Mouse (Mus musculus) monocyte, adult 5-6 weeks (primary cell): ENCODE data around the gene Fndc3a. TPM values are rescaled to one million over a fixed set of nuclear protein-coding genes. Genes with fewer than 3 reads are reported as not detected.

Experiments
- ATAC-seq: fragments of 153-309, 156-312 bp; replicated peaks from 2 replicates; pipeline ENCODE4 v1.8.0; 2017; ENCODE audit warnings: mild to moderate bottlenecking; ENCODE audit not compliant: low TSS enrichment, insufficient number of reproducible peaks, severe bottlenecking, poor library complexity, low FRiP score
- total RNA-seq: library from RNA; stranded (forward); fragments of 200-1000, 200-491, 200-594 nt; gene quantifications from 3 replicates; pipeline ENCODE4 v1.2.3, GENCODE M21; 2017

The Fndc3a gene
- total RNA-seq, result 86.5 to 152 TPM (median 126 TPM) in 3 replicates

DNA sequence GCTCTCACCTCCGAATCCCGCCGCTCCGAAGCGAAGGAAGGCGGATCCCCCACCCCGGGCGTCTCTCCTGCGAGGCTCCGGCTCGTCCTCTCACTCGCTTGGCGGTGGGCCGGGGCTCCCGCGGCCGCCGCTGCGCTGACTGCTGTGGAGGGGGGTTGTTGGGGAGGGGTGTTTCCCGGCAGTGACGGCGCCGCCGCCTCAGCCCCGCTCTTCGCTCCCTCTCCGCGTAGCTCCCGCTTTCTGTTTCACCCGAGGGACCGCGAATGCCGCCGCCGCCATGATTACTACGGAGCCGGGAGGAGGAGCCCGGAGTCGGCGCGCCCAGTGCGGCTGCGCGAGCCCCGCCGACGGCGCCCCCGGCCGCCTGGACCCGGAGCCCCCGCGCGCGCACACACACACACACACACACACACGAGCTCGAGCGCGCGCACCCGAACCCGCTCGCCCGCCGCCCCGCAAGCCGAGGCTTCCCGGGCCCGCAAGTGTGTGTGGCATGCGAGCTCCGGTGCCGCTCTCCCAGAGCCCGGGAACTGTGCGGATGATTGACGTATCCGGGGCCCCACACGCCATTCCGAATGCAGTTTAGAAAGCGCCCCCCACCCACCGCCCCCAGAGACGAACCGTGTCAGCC, at the start of gene Fndc3a:
Gene Fndc3a (minus strand): TSS at position 294 of the 631 bp plus-strand sequence.
- peak; percentile 68 for ATAC-seq

DNA sequence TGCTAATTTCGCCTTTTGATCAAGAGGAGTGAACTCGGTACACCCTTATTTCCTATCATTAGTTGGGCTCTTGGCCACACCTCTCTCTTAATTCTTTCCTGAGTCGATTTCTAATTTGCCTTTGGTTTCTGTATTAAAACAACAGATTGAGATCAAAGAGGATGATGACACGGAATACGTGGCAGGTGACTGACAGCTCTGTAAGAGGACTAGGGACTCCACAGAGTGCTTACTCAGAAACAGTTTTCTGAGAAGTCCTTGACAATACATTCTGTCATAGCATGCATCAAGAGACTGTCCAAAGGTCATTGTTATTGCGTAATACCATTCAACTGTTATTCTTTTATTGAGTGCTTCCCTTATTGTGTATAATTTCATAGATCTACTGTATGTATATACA, 43.1 kb upstream of the Fndc3a start:
- no peak for ATAC-seq

DNA sequence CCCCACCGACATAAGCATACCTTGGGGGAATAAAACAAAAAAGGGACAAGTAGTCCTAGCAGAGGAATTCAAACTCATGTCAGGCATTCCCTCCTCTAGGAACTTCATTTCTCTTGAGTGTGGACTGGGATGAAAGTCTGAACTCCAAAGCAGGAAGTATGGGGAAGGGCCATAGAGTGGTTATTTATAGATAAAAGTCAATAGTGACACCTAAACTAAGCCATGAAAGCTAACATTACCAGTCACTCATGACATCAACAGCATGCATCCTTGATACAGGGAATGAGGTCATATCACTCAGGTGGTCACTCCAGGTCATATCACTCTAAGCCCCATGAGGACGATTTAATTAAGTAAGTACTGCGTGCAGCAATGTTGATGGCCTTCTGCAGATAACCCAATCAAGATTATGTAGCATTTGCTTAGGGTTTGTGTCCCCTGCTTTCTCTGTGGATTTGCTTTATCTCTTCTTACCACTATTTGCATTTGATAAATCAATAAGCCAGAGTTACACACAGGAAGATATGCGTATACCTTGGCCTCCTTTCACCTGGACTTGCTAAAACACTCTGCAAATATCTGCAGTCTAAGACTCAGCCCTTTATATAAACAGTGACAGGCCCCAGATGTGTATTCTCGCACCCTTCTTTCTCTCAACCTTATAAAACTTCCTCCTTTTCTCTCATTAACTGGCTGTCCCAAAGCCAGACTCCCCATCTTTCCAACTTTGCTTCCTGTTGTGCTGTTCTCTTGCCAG, 40.8 kb upstream of the Fndc3a start:
- ATAC-seq, result no peak

DNA sequence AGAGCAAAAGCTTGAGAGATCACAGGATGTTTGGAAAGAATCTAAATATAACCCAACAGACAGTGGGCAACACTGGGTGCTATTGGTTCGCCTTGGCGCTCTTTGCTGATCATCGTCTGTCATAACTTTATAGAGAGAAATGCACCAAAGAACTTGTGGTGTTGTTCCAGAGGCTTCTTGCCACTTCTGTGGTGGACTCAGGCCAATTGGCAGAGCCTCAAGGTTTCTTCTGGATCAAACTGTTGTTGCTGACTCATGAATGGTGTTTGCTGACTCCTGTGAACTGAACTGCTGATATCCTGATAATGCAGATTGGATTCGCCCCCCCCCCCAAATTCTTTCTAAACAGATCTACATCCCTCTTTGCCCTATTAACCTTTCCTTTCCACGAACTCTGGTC, 38.5 kb upstream of the Fndc3a start:
- no peak for ATAC-seq

DNA sequence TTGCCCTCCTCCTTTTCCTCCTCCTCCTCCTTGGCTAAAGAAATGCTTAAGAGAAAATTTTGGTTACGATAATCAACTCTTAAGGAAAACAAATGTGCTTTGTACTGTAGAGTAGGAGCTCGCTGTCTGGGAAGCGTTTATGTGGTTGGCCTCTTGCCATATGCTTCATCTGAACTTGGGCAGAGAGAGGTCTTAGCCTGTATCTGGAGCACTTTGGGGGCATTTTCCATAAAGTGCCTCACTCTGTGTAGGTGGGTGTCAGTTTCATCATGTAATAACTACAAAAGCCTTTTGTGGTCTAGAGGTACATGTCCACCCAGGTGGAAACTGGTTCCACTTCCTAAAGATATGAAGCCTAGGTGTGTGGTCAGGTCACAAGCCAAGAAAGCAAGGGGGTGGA, 31.9 kb upstream of the Fndc3a start:
- ATAC-seq, result no peak

DNA sequence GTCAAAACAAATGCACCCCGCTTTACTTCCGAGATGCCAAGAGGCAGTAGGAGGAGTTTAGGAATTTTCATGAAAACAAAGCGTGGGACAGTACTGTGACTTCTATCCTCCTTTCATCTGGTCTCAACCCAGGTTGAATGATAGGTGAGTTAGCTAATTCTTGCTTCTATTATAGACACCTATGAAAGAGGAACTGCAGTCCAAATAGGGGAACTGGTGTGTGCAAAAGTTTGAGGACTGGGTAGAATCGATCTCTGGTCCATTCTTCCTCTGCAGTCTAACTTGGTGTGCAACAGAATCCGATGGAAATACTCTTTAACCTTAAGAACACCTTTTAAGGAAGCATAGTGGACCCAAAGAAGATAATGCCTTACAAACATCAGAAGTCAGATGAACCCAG, 30.5 kb upstream of the Fndc3a start:
- ATAC-seq, result 0 out of 2 replicates have a peak, but pooled peaks have one; percentile 56

DNA sequence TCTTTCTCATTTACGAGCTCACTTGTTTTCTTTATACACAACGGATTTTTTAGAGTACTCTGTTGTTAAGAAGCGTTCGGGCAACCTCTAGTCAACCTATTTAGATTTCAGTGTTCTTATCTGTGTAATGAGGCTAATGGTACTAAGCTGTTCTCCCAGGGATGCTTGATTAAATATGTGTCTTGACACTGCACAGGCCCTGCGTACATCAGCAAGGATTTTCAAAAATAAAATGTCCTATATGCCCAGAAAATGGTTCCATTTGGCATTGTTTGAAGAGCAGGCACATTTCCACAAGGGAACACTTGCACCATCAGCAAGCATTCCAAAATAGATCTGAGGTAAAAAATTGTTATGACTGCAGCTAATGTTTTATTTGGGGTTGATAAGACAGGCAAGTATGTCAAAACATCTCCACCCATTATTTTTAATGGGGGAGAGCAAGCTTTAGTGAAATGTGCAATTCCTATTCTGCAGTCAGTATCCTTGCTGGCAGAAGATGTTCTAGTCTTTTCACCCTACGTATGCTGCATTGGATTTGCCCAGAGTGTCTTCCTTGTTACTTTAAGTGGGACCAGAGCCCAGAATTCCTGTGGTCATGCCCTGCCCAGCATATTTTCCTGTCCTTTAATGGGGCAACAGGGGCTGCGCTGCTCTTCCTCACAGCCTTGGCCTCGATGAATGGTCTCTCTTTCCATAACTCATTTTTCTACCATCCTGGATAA, 29.8 kb upstream of the Fndc3a start:
- ATAC-seq, result no peak

DNA sequence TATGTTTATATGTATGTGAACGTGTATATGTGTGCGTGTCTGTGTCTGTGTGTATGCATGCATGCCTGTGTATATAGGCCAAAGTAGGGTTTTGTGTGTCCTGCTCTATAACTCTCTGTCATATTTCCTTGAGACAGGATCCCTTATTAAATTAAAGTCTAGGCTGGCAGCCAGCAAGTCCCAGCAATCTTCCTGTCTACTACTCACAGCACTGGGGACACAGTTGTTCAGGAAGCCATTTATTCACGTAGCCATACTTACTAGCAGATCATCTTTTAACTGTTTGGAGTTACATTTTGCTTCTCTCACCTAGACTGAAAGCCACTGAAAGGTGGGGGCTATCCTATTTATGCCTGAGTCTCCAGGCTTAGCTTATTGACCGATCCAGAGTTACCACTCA, 29.0 kb upstream of the Fndc3a start:
- ATAC-seq, result no peak

DNA sequence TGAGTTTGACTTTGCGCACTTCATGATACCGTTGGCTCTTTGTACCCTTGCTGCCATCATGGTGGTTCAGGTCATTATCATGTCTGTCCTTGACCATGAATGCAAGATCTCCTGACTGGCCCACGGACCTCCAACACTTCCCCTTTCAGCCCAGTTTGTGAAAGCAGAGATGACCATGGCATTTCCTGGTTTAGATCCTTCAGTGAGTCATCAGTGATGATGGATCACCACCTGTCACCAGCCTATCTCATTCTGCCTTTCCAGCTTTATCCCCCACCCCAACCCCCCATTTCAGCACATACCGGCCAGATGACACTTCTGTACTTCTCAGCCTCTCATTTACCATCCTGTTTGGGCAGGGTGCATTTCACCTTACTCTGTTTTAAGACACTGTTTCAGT, 28.4 kb upstream of the Fndc3a start:
- no peak for ATAC-seq

DNA sequence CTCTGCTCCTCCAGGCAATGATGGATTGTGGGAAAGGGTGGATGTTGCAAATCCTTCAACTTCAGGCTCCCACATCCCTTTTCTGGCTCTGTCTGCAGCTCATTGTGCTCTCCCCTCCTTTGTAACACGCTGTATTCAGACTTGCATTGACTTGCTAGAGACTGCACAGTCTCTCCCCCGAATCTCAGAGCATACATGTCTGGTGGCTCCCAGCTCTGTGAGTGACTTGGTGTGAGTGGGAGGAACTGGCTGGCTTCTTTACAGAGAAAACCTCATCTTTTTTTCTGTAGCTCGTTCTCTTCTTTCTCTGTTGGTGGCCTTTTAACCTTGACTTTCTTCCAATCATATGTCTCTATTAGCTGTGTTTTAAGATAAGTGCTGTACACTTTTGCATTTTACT, 16.1 kb upstream of the Fndc3a start:
- no peak for ATAC-seq

DNA sequence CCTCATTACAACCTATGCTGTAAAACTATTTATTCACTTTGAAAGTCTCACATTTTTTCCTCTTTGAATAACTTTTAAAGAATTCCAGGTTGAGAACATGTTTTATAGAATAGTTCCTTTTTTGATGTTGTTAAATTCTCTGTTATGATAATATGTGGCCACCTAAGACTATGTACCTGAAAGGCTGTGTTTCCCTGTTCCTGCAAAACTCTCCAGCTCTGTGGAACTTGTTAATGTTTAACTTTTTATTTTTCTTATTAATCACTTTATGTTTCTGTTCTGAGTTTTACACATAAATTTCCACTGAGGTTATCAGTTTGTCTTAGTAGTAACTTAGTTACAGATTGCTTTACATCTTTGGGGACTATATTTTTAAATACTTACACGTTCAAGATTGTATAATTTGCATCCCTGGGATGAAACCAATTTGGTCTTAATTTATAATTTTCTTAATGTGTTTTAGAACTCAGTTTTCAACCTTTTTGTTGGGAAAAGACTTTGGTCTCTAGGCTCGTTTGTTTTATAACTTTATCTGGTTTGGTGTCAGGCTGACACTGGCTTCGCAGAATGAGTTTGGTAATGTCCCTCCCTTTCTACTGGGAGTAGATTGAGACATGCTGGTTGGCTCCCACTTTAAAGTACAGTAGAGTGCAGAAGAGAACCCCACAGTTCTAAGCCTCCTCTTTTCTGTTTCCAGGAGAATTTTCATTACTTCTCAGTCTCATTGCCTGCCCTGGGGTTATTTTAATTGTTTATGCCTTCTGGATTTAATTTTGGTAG, 12.7 kb upstream of the Fndc3a start:
- ATAC-seq, result no peak

DNA sequence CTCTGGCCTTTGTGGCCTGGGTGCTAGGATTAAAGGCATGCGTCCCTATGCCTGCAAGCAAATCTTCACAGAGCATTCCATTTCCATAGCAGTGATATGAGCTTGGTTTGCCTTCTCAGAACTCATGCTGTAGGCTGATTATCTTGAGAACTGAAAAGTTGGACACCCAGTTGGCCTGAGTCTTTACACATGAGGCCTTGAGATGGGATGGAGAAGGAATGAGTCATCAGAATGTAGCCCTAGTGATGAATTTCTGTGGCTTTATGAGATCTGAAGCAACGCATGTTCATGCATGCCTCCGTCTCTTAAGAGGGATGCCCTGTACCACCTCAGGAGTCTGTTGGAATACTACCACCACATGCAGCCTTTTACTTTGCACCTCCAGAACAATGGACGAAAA, 6.4 kb upstream of the Fndc3a start:
- ATAC-seq, result no peak

DNA sequence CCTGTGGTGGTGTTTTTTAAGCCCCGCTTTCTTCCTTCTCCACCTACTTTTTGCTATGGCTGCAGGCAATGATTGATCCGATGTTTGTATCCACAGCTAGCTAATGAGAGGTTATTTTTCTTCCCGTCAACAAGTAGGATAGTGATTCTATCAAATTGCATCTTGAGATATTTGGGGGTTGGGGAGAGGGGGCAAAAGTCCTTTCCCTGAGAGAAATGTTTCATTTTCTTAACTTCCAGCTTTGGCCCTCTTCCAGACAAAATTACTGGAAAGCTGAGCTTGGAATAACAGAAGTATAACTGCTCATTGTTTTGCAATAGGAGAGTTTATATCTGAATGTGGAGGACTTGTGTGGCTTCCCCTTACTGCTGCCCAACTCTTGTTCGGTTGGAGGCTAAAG, 1.3 kb upstream of the Fndc3a start:
- no peak for ATAC-seq

DNA sequence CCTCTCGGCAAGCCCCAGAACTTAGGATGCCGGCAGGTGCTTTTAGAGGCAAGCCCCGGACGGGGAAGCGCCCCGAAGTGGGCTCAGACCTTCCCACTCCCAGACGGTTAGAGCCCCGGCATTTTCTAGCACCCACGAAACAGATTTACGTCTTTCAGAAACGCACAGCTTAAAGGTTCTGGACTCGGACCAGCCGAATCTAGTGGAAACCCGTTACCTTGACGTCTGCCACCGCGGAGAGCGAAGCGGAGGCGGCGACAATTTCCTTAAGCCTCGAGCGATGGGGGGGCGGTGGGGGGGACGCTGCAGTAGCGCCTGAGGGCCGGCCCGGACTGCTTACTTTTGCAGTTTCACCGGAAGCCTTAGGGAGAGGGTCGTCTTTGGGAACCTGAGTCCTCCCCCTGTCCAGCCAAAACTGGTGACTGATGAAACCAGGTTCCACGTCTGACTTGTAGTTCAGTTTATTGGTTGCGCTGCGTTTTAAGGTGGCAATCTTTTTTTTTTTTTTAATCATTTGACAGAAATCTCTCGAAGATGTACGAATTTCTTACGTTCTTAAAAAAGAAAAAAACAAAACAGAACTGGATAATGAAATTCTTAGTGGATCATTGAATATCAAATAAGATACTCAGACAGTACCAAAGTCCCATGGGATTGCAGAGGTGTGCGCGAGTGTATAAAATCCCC, 681 bp upstream of the Fndc3a start:
- no peak for ATAC-seq

DNA sequence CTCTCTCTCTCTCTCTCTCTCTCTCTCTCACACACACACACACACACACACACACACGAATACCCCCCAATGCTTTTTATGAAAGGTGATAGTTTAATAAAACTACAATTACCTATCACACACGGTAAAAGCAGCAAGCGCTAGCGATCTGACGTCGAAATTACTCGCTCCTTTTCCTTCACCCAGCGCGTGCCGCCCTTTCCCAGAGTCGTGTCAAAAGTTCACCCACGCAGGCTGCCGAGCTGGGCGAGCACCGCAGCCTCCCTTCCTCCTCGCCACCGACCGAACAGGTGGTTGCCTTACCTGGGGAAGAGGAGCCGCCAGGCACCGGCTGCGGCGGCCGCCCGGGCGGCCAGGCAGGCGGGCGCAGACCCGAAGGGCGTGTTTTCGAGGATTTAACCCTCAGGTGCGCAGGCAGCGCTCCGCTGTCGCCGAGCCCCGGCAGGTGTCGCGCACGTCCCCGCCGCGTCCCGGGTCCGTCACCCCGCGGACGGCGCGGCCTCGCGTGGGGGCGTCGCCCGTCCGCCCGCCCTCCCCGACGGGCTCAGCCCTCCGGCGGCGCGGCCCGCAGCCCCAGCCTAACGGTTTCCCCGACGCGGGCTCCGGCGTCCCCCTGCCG, 603 bp downstream of the Fndc3a start:
- ATAC-seq, result no peak

DNA sequence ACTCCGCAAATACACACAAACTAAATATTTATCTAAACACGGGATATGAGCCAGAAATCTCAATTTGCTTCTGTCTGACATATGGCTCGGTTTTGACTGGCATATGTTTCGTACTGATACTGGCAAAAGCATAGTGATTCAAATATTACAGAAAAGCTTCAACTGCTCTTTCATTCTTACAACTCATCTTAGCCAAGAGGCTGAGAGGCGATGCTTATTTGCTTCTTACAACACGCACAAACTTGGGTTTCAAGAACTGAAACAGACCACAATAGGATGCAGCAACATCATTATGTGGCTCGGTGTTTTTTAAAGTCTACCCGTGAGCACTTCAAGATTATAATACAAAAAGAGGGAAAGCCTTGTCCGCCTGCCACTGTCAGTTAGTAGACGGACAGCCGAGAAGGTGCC, 1.2 kb downstream of the Fndc3a start:
- ATAC-seq, result peak; percentile 36

DNA sequence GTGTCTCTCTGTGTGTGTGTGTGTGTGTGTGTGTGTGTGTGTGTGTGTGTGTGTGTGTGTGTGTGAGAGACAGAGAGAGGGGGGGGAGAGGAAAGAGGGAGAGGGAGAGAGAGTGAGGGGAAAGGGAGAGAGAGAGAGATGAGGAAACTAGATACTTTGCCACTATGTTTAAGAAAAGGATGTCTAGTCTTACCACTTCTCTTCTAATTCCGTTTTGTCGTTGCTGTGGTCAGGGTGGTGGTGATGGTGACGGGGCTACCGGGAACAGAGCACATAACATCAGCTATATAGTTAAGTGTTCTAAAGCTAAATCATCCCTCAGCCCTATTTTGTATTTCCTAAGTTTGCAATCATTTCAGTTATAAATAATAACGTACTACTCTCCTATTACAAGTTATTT, 9.7 kb downstream of the Fndc3a start:
- ATAC-seq, result 0 out of 2 replicates have a peak, but pooled peaks have one; percentile 27

DNA sequence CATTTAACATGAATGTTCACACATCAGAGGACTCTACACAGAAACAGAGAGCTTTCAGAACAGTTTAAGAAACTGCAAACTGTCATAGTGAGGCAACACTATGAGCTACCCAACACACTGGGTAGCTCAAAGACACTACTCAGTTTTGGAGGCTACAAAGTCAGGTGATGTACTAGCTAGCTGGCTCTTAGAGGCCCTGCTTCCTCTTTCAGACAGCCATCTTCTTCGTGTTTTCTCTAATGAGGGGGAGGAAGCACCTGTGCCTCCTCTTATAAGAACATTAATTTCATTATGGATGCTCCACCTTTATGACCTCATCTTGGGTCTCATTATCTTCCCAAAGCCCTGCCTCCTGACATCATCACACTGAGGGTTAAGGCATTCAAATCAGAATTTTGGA, 18.4 kb downstream of the Fndc3a start:
- ATAC-seq, result peak; percentile 73
